Mouse (Mus musculus) hindbrain, embryonic 10.5 days (tissue): Measurements from ENCODE around the gene Lsamp. TPM values are rescaled to one million over a fixed set of nuclear protein-coding genes. Genes with fewer than 3 reads are reported as not detected.
A peak's percentile ranks its signal among the peaks of the same experiment; 100 is the strongest.

Source experiments
- DNase-seq: peaks from one replicate; pipeline ENCODE4 v3.0.0-alpha.2; 2017; ENCODE audit warnings: low spot score
- H3K27ac ChIP-seq: fragments of 300-500 bp; sonication (generic); 2 replicates; pipeline ENCODE4 v1.5.1; 2016; ENCODE audit warnings: mild to moderate bottlenecking, moderate library complexity
- H3K27me3 ChIP-seq: fragments of 300-500 bp; sonication (generic); 2 replicates; pipeline ENCODE4 v1.6.1; 2016; ENCODE audit warnings: mild to moderate bottlenecking; ENCODE audit not compliant: poor library complexity, insufficient read depth, severe bottlenecking
- H3K36me3 ChIP-seq: fragments of 300-500 bp; sonication (generic); 2 replicates; pipeline ENCODE4 v1.6.1; 2016; ENCODE audit warnings: mild to moderate bottlenecking, moderate library complexity
- H3K4me1 ChIP-seq: fragments of 300-500 bp; sonication (generic); replicated peaks from 2 replicates; pipeline ENCODE4 v1.6.1; 2016; ENCODE audit warnings: mild to moderate bottlenecking
- H3K4me3 ChIP-seq: fragments of 300-500 bp; sonication (generic); 2 replicates; pipeline ENCODE4 v1.5.1; 2016; ENCODE audit warnings: mild to moderate bottlenecking, moderate library complexity
- H3K9me3 ChIP-seq: fragments of 300-500 bp; sonication (generic); 2 replicates; pipeline ENCODE4 v1.6.1; 2016; ENCODE audit warnings: mild to moderate bottlenecking, moderate library complexity
- WGBS: fragments of 180-500 bp; shearing (Covaris S2); methylation state at CpG from one replicate; pipeline ENCODE4 v1.1.7; 2016; 5-methylcytosine and 5-hydroxymethylcytosine counted together
- polyA plus RNA-seq: library from polyadenylated mRNA; unstranded; fragments of >200 nt; fragmentation: Nextera tagmentation; extraction: Ambion mirVana; gene quantifications from 2 replicates; pipeline ENCODE4 v1.2.1, GENCODE M21; 2016

Gene Lsamp
- polyA plus RNA-seq, 1 experiment from 2014 or later = 17.2 TPM

GRCm38 (mm10) chr16:42113246-42113645 is 2129.1 kb downstream of the Lsamp start:
- 89% methylated on average over 2 of the region's 2 CpGs for WGBS

GRCm38 (mm10) chr16:42121788-42122187 is 2137.6 kb downstream of the Lsamp start:
- Histone ChIP-seq H3K27ac (no peak overlapping the region), H3K36me3 (no peaks in the 10 kb centered on the region), H3K4me1 (no peaks in the 10 kb centered on the region), H3K27me3 (no peaks in the 10 kb centered on the region), H3K9me3 (no peaks in the 10 kb centered on the region), H3K4me3 (no peak overlapping the region)
- DNase-seq = no peak
- 93% methylated on average over 6 of the region's 6 CpGs for WGBS

More at GRCm38 (mm10) chr16:42113246-42113645, 2129.1 kb downstream of the Lsamp start:
- DNase-seq = no peak
- no peaks in the 10 kb centered on the region for H3K9me3 ChIP-seq
- no peaks in the 10 kb centered on the region for H3K4me1 ChIP-seq
- no peak overlapping the region for H3K4me3 ChIP-seq
- no peaks in the 10 kb centered on the region for H3K27me3 ChIP-seq
- H3K27ac ChIP-seq = no peak overlapping the region
- no peaks in the 10 kb centered on the region for H3K36me3 ChIP-seq

- 74% methylated on average over 4 of the region's 4 CpGs for WGBS
- Histone ChIP-seq H3K36me3 (no peaks in the 10 kb centered on the region), H3K4me3 (no peak overlapping the region), H3K9me3 (no peaks in the 10 kb centered on the region), H3K27ac (no peak overlapping the region), H3K27me3 (no peaks in the 10 kb centered on the region), H3K4me1 (no peaks in the 10 kb centered on the region)
- no peak for DNase-seq
Observed at GRCm38 (mm10) chr16:42123826-42124225, 2139.7 kb downstream of the Lsamp start.

- Histone ChIP-seq H3K27ac (no peak overlapping the region), H3K36me3 (no peaks in the 10 kb centered on the region), H3K4me1 (no peaks in the 10 kb centered on the region), H3K9me3 (no peaks in the 10 kb centered on the region), H3K4me3 (no peak overlapping the region), H3K27me3 (no peaks in the 10 kb centered on the region)
- DNase-seq = no peak
- WGBS = 87% methylated on average over 2 of the region's 2 CpGs
Observed at GRCm38 (mm10) chr16:42126061-42126460, 2141.9 kb downstream of the Lsamp start.

- WGBS = 52% methylated on average over 6 of the region's 6 CpGs
- no peaks in the 10 kb centered on the region for H3K27me3 ChIP-seq
- no peaks in the 10 kb centered on the region for H3K9me3 ChIP-seq
- H3K4me1 ChIP-seq = peaks cover 13% of the 10 kb centered on the region
- H3K4me3 ChIP-seq = no peak overlapping the region
- H3K27ac ChIP-seq = no peak overlapping the region
- DNase-seq = peak; percentile 25
- H3K36me3 ChIP-seq = no peaks in the 10 kb centered on the region
Observed at GRCm38 (mm10) chr16:42147164-42147563, 2163.0 kb downstream of the Lsamp start.

- Histone ChIP-seq H3K4me3 (no peak overlapping the region), H3K4me1 (peaks cover 27% of the 10 kb centered on the region), H3K36me3 (no peaks in the 10 kb centered on the region), H3K9me3 (no peaks in the 10 kb centered on the region), H3K27me3 (no peaks in the 10 kb centered on the region), H3K27ac (no peak overlapping the region)
- no peak for DNase-seq
- WGBS = 30% methylated on average over 6 of the region's 6 CpGs
Observed at GRCm38 (mm10) chr16:42149216-42149942, 2165.2 kb downstream of the Lsamp start.

- peaks cover 20% of the 10 kb centered on the region for H3K4me1 ChIP-seq
- peak overlapping the region; percentile 26; the same call in 1 of the 2 replicates for H3K27ac ChIP-seq
- no peaks in the 10 kb centered on the region for H3K36me3 ChIP-seq
- no peak overlapping the region for H3K4me3 ChIP-seq
- 42% methylated on average over 8 of the region's 8 CpGs for WGBS
- DNase-seq = peak; percentile 55
- no peaks in the 10 kb centered on the region for H3K27me3 ChIP-seq
- H3K9me3 ChIP-seq = no peaks in the 10 kb centered on the region
Observed at GRCm38 (mm10) chr16:42152640-42153039, 2168.5 kb downstream of the Lsamp start.

GRCm38 (mm10) chr16:42157816-42158215 is 2173.7 kb downstream of the Lsamp start:
- Histone ChIP-seq H3K4me3 (no peak overlapping the region), H3K9me3 (no peaks in the 10 kb centered on the region), H3K4me1 (peaks cover 7% of the 10 kb centered on the region), H3K36me3 (no peaks in the 10 kb centered on the region), H3K27me3 (no peaks in the 10 kb centered on the region), H3K27ac (no peak overlapping the region)
- 78% methylated on average over 9 of the region's 9 CpGs for WGBS
- no peak for DNase-seq

- no peaks in the 10 kb centered on the region for H3K4me1 ChIP-seq
- H3K36me3 ChIP-seq = no peaks in the 10 kb centered on the region
- DNase-seq = peak; percentile 80
- H3K4me3 ChIP-seq = no peak overlapping the region
- no peaks in the 10 kb centered on the region for H3K27me3 ChIP-seq
- no peaks in the 10 kb centered on the region for H3K9me3 ChIP-seq
- H3K27ac ChIP-seq = no peak overlapping the region
Observed at GRCm38 (mm10) chr16:42164941-42165340, 2180.8 kb downstream of the Lsamp start.

GRCm38 (mm10) chr16:42168292-42168691 is 2184.1 kb downstream of the Lsamp start:
- Histone ChIP-seq H3K36me3 (no peaks in the 10 kb centered on the region), H3K4me1 (no peaks in the 10 kb centered on the region), H3K9me3 (no peaks in the 10 kb centered on the region), H3K4me3 (no peak overlapping the region), H3K27ac (no peak overlapping the region), H3K27me3 (no peaks in the 10 kb centered on the region)
- 92% methylated on average over 9 of the region's 9 CpGs for WGBS
- DNase-seq = no peak

- WGBS = 30% methylated on average over 8 of the region's 8 CpGs
Observed at GRCm38 (mm10) chr16:42169447-42170140, 2185.4 kb downstream of the Lsamp start.

GRCm38 (mm10) chr16:42172476-42172875 is 2188.3 kb downstream of the Lsamp start:
- H3K9me3 ChIP-seq = no peaks in the 10 kb centered on the region
- H3K27ac ChIP-seq = no peak overlapping the region
- WGBS = 29% methylated on average over 11 of the region's 11 CpGs
- H3K27me3 ChIP-seq = no peaks in the 10 kb centered on the region
- DNase-seq = peak; percentile 73
- no peak overlapping the region for H3K4me3 ChIP-seq
- H3K4me1 ChIP-seq = no peaks in the 10 kb centered on the region
- H3K36me3 ChIP-seq = no peaks in the 10 kb centered on the region

More at GRCm38 (mm10) chr16:42169447-42170140, 2185.4 kb downstream of the Lsamp start:
- peak; percentile 77 for DNase-seq
- no peaks in the 10 kb centered on the region for H3K4me1 ChIP-seq
- H3K9me3 ChIP-seq = no peaks in the 10 kb centered on the region
- H3K36me3 ChIP-seq = no peaks in the 10 kb centered on the region
- H3K27ac ChIP-seq = no peak overlapping the region
- H3K4me3 ChIP-seq = no peak overlapping the region
- H3K27me3 ChIP-seq = no peaks in the 10 kb centered on the region

- Histone ChIP-seq H3K27ac (no peak overlapping the region), H3K4me3 (no peak overlapping the region), H3K36me3 (no peaks in the 10 kb centered on the region), H3K4me1 (no peaks in the 10 kb centered on the region), H3K9me3 (no peaks in the 10 kb centered on the region), H3K27me3 (no peaks in the 10 kb centered on the region)
- no peak for DNase-seq
- 89% methylated on average over 3 of the region's 3 CpGs for WGBS
Observed at GRCm38 (mm10) chr16:42178866-42179265, 2194.7 kb downstream of the Lsamp start.
